Mouse (Mus musculus) adrenal gland, adult 18-20 months (tissue): ENCODE results near the gene Ang2. TPM values are rescaled to one million over a fixed set of nuclear protein-coding genes. Genes with fewer than 3 reads are reported as not detected.
"Not testable (repeated sequence)": the region's sequence is repeated elsewhere in the genome, so short reads cannot be mapped to it uniquely, and the experiment has no call there.

ENCODE experiments used
- DNase-seq, 2 experiments: peaks; one replicate each; pipeline ENCODE4 v3.0.0; 2021 to 2022; ENCODE audit warnings: low spot score in 2 of 2
- long read RNA-seq, 2 experiments: library from polyadenylated mRNA; stranded (forward); transcript quantifications; one replicate each; pipeline ENCODE4 v2.0.0; 2021
- total RNA-seq, 2 experiments: library from RNA; stranded (reverse); gene quantifications; 1 replicate in 1 of 2; 2 replicates in 1 of 2; pipeline ENCODE4 v1.2.3; 2021

The Ang2 gene
- not detected for total RNA-seq
- long read RNA-seq, experiment 1 = 0 reads
- long read RNA-seq, experiment 2 = 0 reads

DNA sequence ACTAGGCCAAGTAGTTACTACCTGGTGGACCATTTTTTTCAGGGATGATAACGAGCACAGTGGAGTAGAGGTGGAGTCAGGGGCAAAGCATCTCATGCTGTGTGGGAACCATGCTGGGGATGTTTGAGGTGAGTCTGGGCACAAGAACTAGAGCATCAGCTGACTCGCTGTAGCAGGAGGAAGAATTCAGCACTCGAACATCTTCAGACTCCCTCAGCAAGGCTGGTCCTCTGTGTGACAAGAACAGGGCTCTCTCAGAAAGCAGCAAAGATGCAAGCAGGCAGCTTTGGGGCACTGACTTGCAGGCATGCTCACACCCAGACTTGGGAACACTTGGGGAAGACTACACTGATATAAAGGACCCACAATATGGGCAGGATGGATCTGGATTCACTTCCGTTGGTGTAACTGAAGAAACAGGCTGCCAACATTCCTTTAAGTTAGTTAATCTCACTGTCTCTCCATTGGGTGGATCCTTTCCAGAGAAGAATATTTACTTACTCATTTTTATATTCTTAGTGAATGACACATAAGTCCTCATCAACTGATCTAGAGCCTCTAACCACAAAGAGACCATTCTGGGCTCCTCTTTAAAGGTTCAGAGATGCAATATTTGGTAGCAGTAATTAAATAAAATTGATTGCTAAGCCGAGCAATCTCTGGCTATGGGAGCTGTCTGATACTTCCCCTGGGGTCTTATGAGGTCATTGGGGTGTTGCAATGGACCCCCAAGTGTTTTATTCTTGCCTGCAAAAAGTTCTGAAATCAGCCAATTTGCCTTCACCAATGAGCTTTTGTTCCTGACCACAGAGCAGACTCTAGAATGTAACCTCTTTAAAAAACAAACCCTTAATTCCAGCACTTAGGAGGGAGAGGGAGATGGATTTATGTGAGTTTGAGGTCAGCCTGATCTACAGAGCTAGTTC is at the start of gene Ang2:
Gene Ang2, minus strand, starts transcription at position 51 of the 926 bp plus-strand sequence.
- DNase-seq = no peak

GRCm38 (mm10) chr14:51247736-51248135 is 48.8 kb upstream of the Ang2 start:
- DNase-seq = no peak

DNA sequence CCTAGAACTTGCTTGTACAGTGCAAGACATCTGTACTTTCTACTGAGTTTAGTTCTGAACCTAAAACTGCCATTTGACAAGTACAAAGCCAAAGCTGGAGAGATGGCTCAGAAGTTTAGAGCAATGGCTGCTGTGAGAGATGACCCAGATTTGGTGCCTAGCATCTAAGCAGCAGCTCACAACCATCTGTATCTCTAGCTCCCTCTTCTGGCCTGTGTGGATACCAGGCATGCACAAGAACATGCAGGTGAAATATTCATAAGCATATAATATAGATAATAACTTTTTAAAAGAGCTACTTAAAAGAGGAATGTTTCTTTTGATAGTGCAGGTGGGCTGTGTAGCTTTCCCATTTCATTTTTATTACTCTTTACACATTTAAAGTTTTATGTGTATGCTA is 42.0 kb upstream of the Ang2 start:
- peak; percentile 12 to 24 for DNase-seq

DNA sequence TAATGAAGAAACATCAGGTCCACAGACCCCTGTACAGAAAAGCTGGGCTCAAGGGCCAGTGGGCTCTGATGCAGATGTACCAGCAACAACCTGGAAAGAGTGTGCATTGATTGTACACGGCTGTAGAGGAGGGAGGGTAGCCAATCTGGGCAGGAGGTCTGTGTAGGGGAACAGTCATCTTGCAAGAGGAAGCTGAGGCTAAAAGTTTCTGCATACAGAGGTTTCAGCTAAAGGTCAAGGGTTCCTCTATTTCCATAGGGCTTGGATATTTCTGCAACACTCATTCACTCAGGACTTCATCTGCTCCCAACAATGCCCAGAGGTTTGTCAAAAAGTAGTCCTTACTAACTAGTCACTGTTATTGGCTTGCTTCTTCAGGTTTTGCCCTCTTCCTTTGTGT is 38.5 kb upstream of the Ang2 start:
- not testable (repeated sequence) for DNase-seq

DNA sequence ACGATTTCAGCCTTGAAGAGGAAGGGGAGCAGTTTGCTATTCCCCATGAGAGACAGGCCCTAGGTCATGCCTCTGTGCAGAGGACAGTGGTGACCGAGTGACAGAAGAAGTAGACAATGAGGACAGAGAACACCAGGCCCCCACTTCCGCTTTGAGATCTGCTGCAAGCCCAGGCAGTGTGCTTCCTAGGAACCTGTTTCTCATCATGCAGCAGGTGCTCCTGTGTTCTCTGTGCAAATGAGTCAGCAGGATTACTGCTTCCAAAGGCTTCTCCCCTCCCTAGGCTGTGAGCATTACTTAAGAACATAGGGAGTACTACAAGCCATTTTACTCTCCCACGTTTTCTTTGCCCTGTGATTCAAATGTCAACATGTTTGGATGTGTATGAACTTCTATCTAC is 30.7 kb upstream of the Ang2 start:
- not testable (repeated sequence) for DNase-seq

GRCm38 (mm10) chr14:51220075-51220474 is 21.1 kb upstream of the Ang2 start:
- DNase-seq = not testable (repeated sequence)

- DNase-seq = no peak
These were observed 4.2 kb upstream of the Ang2 start, which contains the start of gene Ear14 for GRCm38 (mm10) chr14:51203115-51203514. Gene Ear14 (plus strand): TSS chr14:51203391.

- no peak for DNase-seq
These were observed 1.5 kb upstream of the Ang2 start for GRCm38 (mm10) chr14:51200466-51200865.

GRCm38 (mm10) chr14:51200054-51200453 is 1.1 kb upstream of the Ang2 start:
- DNase-seq = no peak

GRCm38 (mm10) chr14:51195681-51196080 is 3.3 kb downstream of the Ang2 start:
- DNase-seq = no peak

DNA sequence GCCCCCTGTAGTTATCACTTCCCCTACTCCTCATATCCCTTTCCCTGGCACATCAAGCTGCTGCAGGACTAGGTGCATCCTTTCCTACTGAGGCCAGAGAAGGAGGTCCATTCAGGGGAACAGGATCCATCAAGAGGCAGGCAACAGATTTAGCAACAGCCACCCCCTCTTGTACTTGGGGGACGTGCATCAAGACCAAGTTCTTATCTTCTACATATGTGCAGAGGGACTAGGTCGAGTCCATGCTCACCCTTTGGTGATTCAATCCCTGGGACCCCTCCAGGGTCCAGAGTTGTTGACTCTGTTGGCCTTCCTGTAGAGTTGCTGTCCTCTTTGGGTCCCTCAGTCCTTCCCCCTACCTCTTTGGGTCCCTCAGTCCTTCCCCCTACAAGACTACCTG is 17.9 kb downstream of the Ang2 start:
- not testable (repeated sequence) for DNase-seq

- no peak for DNase-seq
These were observed 25.1 kb downstream of the Ang2 start for GRCm38 (mm10) chr14:51173843-51174242.

GRCm38 (mm10) chr14:51172947-51173346 is 26.0 kb downstream of the Ang2 start:
- DNase-seq = not testable (repeated sequence)

- DNase-seq = peak; percentile 28 to 34
These were observed 26.7 kb downstream of the Ang2 start for GRCm38 (mm10) chr14:51172095-51172865.

GRCm38 (mm10) chr14:51166068-51166467 is 32.9 kb downstream of the Ang2 start:
- DNase-seq = no peak

- DNase-seq = no peak
These were observed 33.5 kb downstream of the Ang2 start for GRCm38 (mm10) chr14:51165435-51165834.

DNA sequence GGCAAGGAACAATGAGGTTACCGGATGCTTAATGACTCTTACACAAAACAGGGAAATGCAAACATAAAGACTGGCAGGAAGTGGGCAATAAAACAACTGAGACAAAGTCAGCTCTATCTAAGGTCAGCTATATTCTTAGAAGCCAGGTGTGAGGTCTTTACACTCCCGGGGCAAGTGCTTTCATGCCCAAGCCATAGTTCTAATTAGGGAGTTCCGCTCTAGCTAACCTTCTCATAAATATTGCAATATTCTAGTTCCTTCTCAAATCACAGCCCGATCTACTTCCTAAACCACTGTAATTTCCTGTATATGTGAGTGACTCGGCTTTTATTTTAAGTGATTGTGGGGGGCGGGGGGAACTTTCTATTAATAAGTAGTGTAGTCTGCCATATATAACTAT is 35.6 kb downstream of the Ang2 start:
- not testable (repeated sequence) for DNase-seq

GRCm38 (mm10) chr14:51161976-51162375 is 37.0 kb downstream of the Ang2 start, which contains the start of gene Rnase2b:
Gene Rnase2b (plus strand): TSS chr14:51162260.
- not testable (repeated sequence) for DNase-seq

DNA sequence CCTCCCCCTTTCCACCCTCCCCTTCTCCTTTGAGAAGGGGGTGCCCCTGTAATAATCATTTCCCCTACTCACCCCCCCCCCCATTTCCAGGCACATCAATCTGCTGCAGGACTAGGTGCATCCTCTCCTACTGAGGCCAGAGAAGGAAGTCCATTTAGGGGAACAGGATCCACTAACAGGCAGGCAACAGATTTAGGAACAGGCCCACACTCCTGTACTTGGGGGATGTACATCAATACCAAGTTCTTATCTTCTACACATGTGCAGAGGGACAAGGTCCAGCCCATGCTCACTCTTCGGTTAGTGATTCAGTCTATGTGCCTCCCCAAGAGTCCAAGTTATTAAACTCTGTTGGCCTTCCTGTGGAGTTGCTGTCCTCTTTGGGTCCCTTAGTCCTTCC is 41.9 kb downstream of the Ang2 start:
- DNase-seq = no peak

GRCm38 (mm10) chr14:51156736-51157068 is 42.2 kb downstream of the Ang2 start:
- no peak for DNase-seq

DNA sequence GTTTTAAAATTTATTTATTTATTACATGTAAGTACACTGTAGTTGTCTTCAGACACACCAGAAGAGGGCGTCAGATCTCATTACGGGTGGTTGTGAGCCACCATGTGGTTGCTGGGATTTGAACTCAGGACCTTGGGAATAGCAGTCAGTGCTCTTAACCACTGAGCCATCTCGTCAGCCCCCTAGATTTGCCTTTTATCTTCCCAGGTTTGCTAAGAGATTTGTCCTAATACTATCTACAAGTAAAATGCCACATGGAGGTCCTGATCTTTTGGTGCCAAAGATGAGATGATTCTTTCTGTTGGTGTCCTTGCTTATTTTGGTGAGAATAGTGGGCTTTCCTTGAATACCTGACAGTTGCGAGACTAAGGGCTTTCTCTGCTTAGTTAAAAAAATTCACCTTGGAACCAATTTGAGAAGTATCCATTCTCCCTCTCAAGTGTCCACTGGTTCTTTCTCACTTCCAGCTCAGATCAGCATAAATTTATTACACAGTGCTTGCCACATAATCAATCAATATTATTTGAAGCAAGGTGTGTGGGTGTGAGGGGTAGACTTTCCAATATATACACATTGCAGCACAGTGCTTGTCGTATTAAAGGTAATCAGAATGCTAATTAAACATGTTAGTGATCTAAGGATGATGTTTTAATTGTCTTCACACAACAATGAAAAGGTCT is 42.8 kb downstream of the Ang2 start:
- DNase-seq = no peak
